Mouse (Mus musculus) ES-E14 (cell line): Measurements from ENCODE around the gene Sohlh2. TPM values are rescaled to one million over a fixed set of nuclear protein-coding genes. Genes with fewer than 3 reads are reported as not detected.

Experiments
- DNase-seq: peaks from one replicate; pipeline ENCODE4 v3.0.0-alpha.2; 2013; ENCODE audit warnings: low read depth, low spot score
- H3K27ac ChIP-seq: 2 replicates; pipeline ENCODE4 v1.5.1; 2012; ENCODE audit warnings: low read depth, mild to moderate bottlenecking, low read length, moderate library complexity, mixed read lengths; ENCODE audit not compliant: poor library complexity, insufficient read depth, severe bottlenecking
- H3K36me3 ChIP-seq: 2 replicates; pipeline ENCODE4 v1.6.1; 2012; ENCODE audit warnings: mild to moderate bottlenecking, low read length, moderate library complexity, mixed read lengths; ENCODE audit not compliant: control insufficient read depth, poor library complexity, insufficient read depth, severe bottlenecking
- H3K4me1 ChIP-seq, 2 experiments: fragments of 150-350 bp in 1 of 2; sonication (generic) in 1 of 2; 2 replicates each; pipeline ENCODE4 v1.6.1; 2012; ENCODE audit warnings: low read length in 2 of 2, mild to moderate bottlenecking in 1 of 2, mixed read lengths in 1 of 2; ENCODE audit not compliant: control insufficient read depth in 2 of 2, insufficient read depth in 2 of 2, poor library complexity in 1 of 2
- H3K4me3 ChIP-seq, 2 experiments: fragments of 150-350 bp in 1 of 2; sonication (generic) in 1 of 2; 2 replicates each; pipeline ENCODE4 v1.5.1; 2012; ENCODE audit warnings: low read length in 2 of 2, low read depth in 1 of 2, mild to moderate bottlenecking in 1 of 2, mixed read lengths in 1 of 2; ENCODE audit not compliant: insufficient read depth in 1 of 2, poor library complexity in 1 of 2, severe bottlenecking in 1 of 2
- H3K9ac ChIP-seq: 2 replicates; pipeline ENCODE4 v1.6.1; 2012; ENCODE audit warnings: low read depth, mild to moderate bottlenecking, low read length, mixed read lengths; ENCODE audit not compliant: poor library complexity, insufficient read depth, severe bottlenecking
- H3K9me3 ChIP-seq: fragments of 150-350 bp; sonication (generic); 2 replicates; pipeline ENCODE4 v1.6.1; 2012; ENCODE audit warnings: low read depth, mild to moderate bottlenecking, low read length; ENCODE audit not compliant: control insufficient read depth, insufficient read depth
- CHD2 ChIP-seq: IDR thresholded peaks from 2 replicates; pipeline ENCODE4 v1.6.1; 2014; ENCODE audit warnings: mild to moderate bottlenecking, low read depth, low read length, inconsistent platforms
- HCFC1 ChIP-seq: IDR thresholded peaks from 2 replicates; pipeline ENCODE4 v1.6.1; 2012; ENCODE audit warnings: low read length, inconsistent platforms, borderline replicate concordance; ENCODE audit not compliant: insufficient read depth
- MAFK ChIP-seq: IDR thresholded peaks from 2 replicates; pipeline ENCODE4 v1.6.1; 2014; ENCODE audit warnings: mild to moderate bottlenecking, low read depth, low read length, inconsistent platforms; ENCODE audit not compliant: insufficient read depth
- ZC3H11A ChIP-seq: IDR thresholded peaks from 2 replicates; pipeline ENCODE4 v1.6.1; 2012; ENCODE audit warnings: low read depth, mild to moderate bottlenecking, inconsistent platforms, low read length, borderline replicate concordance
- ZNF384 ChIP-seq: IDR thresholded peaks from 2 replicates; pipeline ENCODE4 v1.6.1; 2012; ENCODE audit warnings: low read depth, low read length, inconsistent platforms
- in situ Hi-C, 2 experiments: fragments of 600-800 bp; cut with MboI; formaldehyde crosslinking; loops; one replicate each; pipeline ENCODE4 v1.15.1; 2025; ENCODE audit warnings: low sequenced_read_pairs in 2 of 2, inconsistent platforms in 1 of 2; ENCODE audit not compliant: unreplicated experiment in 2 of 2
- total RNA-seq: library from RNA; depleted of rRNA; stranded (reverse); fragments of 300-350 nt; gene quantifications from 2 replicates; pipeline ENCODE4 v1.2.3, GENCODE M21; 2012

The Sohlh2 gene
- total RNA-seq, 1 experiment: 14.1 TPM

- no peak overlapping the region for H3K9ac ChIP-seq
- no peaks in the 10 kb centered on the region for H3K9me3 ChIP-seq
- H3K27ac ChIP-seq: no peak overlapping the region
- H3K4me1 ChIP-seq: 0 out of 4 replicates have a peak, but pooled peaks cover 0 to 1% of the 10 kb centered on the region in 2 experiments
- no peak for DNase-seq
- in situ Hi-C loops: no loop called here
- H3K4me3 ChIP-seq: no peak overlapping the region
- TF ChIP-seq MAFK (no peak), ZNF384 (no peak), CHD2 (no peak), ZC3H11A (no peak), HCFC1 (no peak)
- H3K36me3 ChIP-seq: no peaks in the 10 kb centered on the region
Measured at GRCm38 (mm10) chr3:55146441-55146840, 35.4 kb upstream of the Sohlh2 start.

DNA sequence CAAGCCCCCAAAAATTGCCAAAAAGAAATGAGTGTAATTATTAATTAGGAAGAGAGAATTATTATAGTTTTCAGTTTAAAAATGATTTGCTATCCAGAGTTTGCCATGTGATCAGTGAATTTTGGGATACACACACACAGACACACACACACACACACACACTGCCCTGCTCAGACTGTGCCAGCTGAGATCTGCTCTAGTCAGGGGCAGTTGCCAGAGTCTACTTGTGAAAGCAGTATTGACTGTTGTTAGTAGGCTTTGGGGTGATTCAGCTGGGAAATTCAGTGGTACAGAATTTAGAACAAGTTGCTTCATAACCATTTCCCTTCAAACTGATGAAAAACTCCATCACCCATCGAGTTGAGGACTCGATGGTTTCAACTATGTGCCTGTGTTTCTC, 34.7 kb upstream of the Sohlh2 start:
- in situ Hi-C loops: no loop called here
- Histone ChIP-seq H3K9ac (no peak overlapping the region), H3K4me3 (no peak overlapping the region), H3K27ac (no peak overlapping the region), H3K4me1 (0 out of 4 replicates have a peak, but pooled peaks cover 0 to 1% of the 10 kb centered on the region in 2 experiments), H3K9me3 (no peaks in the 10 kb centered on the region), H3K36me3 (no peaks in the 10 kb centered on the region)
- DNase-seq: no peak
- TF ChIP-seq CHD2: no peak
- no peak for TF ChIP-seq HCFC1
- TF ChIP-seq ZC3H11A: no peak
- no peak for TF ChIP-seq ZNF384
- TF ChIP-seq MAFK: no peak

DNA sequence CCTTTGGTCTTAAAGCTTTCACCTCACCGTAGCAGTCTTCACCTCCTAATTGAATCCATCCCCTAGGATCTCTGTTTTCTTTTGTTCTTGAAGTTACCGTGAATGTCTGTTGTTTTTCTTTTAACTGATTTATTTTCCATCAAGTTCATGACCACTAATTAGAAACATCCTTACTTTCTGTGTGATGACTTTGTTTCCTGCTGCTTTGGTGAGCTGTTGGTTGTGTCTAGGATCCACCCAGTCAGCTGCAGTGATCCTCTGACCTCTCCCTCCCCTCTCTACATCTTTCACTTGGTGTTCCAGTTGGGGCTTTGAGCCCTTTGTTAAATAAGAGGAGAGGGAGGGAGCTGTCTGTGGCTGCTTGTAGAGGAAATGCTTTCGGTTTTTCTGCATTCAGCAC, 33.7 kb upstream of the Sohlh2 start:
- in situ Hi-C loops: no loop called here
- no peak for TF ChIP-seq ZC3H11A
- TF ChIP-seq HCFC1: no peak
- no peak for TF ChIP-seq ZNF384
- no peak for TF ChIP-seq CHD2
- no peak for TF ChIP-seq MAFK
- H3K36me3 ChIP-seq: no peaks in the 10 kb centered on the region
- no peak overlapping the region for H3K9ac ChIP-seq
- no peaks in the 10 kb centered on the region for H3K9me3 ChIP-seq
- no peak overlapping the region for H3K27ac ChIP-seq
- 0 out of 4 replicates have a peak, but pooled peaks cover 0 to 1% of the 10 kb centered on the region in 2 experiments for H3K4me1 ChIP-seq
- DNase-seq: no peak
- no peak overlapping the region for H3K4me3 ChIP-seq

GRCm38 (mm10) chr3:55151656-55152433, 30.0 kb upstream of the Sohlh2 start:
- DNase-seq: peak; percentile 46
- 0 out of 2 replicates have a peak, but pooled peaks have one; percentile 26 for TF ChIP-seq ZC3H11A
- TF ChIP-seq HCFC1: no peak
- 0 out of 4 replicates have a peak, but pooled peaks cover 0 to 1% of the 10 kb centered on the region in 2 experiments for H3K4me1 ChIP-seq
- H3K9ac ChIP-seq: no peak overlapping the region
- no peak overlapping the region for H3K27ac ChIP-seq
- in situ Hi-C loops: no loop called here
- no peak overlapping the region for H3K4me3 ChIP-seq
- no peaks in the 10 kb centered on the region for H3K9me3 ChIP-seq
- H3K36me3 ChIP-seq: no peaks in the 10 kb centered on the region

GRCm38 (mm10) chr3:55152673-55153334, 29.0 kb upstream of the Sohlh2 start:
- TF ChIP-seq MAFK (no peak), CHD2 (no peak), HCFC1 (no peak), ZC3H11A (no peak), ZNF384 (no peak)
- Histone ChIP-seq H3K4me1 (0 out of 4 replicates have a peak, but pooled peaks cover 0 to 1% of the 10 kb centered on the region in 2 experiments), H3K9ac (no peak overlapping the region), H3K9me3 (no peaks in the 10 kb centered on the region), H3K36me3 (no peaks in the 10 kb centered on the region), H3K4me3 (no peak overlapping the region), H3K27ac (no peak overlapping the region)
- DNase-seq: peak; percentile 31
- in situ Hi-C loops: no loop called here
